Mouse (Mus musculus): ENCODE measurements around the gene Tmod1.
A peak's percentile ranks its signal among the peaks of the same experiment; 100 is the strongest.

The Tmod1 gene

GRCm38 (mm10) chr4:46131791-46132190 is 93.1 kb downstream of the Tmod1 start:
- DNase-seq (ENCODE audit: low spot score), result no peak

GRCm38 (mm10) chr4:46137629-46138286 is 99.0 kb downstream of the Tmod1 start:
- no peak for DNase-seq (ENCODE audit: low spot score)

DNA sequence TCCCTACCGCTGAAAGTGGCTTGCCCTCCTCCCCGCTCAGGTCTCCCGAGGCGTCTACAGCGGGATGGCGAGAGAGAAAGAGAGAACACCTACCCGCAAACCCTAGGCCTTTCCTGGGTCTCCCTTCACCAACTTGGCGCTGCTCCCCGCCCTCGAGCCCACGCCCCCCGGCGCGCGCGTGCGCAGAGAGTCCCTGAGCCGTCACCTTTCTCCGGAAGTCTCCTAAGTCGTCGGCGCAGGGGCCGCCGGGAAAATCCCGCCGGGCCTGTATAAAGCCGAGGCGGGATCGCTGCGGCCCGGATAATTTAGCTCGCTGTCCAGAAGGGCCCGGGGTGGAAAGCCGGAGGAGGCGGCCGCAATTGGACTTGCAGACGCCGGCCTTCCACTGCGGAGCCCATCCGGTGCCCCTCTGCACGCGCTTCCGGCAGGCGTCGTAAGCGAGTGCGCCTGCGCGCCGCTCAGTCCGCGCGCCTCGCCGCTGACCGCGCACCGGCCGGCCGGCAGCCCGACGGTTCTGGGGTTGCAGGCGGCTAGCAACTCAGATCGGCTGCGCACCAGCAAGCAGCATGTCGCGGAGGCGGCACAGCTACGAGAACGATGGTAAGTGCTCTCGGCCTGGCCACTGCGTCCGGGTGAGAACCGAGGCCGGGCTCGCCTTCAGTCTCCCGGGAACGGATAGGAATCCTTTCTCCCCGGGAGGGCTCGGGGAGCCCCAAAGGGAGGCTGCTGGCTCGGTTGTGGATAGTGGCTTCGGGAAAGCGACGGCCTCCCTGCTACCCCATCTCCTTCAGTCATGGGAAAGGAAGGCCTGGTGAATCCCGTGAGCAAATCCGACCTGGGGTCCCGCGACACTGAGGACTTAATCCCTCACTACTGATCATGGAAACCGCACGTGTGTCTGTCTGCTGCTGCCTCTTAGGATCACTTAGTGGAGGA is 99.8 kb downstream of the Tmod1 start, which contains the start of the genes Ncbp1 and Tstd2:
Ncbp1 (plus strand) TSS at position 327 of the 936 bp plus-strand sequence.
Tstd2 (minus strand) TSS at position 408 of the 936 bp plus-strand sequence.
- peak; percentile 90 for DNase-seq (ENCODE audit: low spot score)

GRCm38 (mm10) chr4:46144323-46144722 is 105.6 kb downstream of the Tmod1 start:
- peak; percentile 39 for DNase-seq (ENCODE audit: low spot score)

DNA sequence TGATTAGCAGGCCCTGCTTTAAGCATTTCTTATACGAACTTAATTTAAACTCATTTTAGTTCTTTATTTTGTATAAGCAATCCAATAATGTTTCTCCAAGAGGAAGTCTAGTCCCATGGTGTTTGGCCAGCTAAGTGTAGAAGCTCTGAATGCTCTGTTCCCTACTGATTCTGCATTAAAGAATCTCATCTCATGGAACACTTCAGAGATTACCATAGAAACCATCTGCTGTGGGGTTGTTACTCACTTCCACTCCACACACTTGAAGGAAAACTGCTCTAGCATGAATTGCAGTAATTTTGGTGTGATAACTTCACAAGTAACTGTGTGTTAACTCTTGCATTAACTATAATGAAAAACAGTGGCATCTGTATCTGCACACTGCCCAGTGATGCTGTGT is 108.1 kb downstream of the Tmod1 start:
- no peak for DNase-seq (ENCODE audit: low spot score)

DNA sequence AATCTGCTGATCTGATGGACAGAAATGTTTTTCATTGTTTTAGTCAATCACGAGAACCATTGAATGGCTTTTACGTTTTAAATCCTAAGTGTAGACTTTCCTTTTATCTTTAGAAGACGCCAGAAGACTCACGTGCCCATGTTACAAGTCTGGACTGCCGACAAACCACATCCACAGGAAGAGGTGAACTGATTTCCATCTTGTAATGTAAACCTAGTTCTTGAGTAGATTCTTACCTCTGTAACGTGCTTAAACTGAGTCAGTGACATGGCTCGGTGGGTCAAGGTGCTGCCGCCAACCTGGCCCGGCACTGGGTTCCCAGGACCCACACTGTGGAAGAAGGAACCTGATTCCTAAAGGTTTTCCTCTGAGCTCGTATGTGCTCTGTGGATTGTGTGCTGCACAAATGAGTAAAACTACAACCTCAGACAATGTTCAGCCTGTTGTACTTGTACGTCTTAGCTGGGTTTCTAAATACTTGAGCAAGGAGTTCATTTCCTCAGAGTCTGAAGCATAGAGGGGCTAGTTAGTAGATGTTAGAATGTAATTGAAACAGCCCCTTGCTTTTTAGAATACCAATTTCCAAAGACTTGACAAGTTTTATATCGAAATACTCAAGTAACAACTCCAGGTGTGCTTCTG is 113.3 kb downstream of the Tmod1 start:
- DNase-seq (ENCODE audit: low spot score), result peak; percentile 80

- DNase-seq (ENCODE audit: low spot score), result peak; percentile 13
Measured at GRCm38 (mm10) chr4:46164027-46164426, 125.3 kb downstream of the Tmod1 start.

Data from T-cell, adult 2 months (primary cell).